Mouse (Mus musculus) spleen, adult 2 months (tissue): Measurements from ENCODE around the gene Grm4.

ENCODE experiments used
- CTCF ChIP-seq: fragments of 200-500 bp; IDR thresholded peaks from 2 replicates; pipeline ENCODE4 v1.5.1; 2011; ENCODE audit warnings: mild to moderate bottlenecking, inconsistent platforms; ENCODE audit not compliant: insufficient read depth, insufficient read length, insufficient replicate concordance; ENCODE audit errors: extremely low read depth
- POLR2A ChIP-seq: fragments of 200-500 bp; IDR thresholded peaks from 2 replicates; pipeline ENCODE4 v1.6.1; 2011; ENCODE audit warnings: low read depth, low read length, inconsistent platforms

- TF ChIP-seq CTCF (no peak), POLR2A (no peak)
Observed at GRCm38 (mm10) chr17:27518700-27519595, 2.3 kb downstream of the Grm4 start.
